Mouse (Mus musculus) G1E (cell line): ENCODE measurements around the gene Itpkc. TPM values are rescaled to one million over a fixed set of nuclear protein-coding genes. Genes with fewer than 3 reads are reported as not detected.
"Not testable (repeated sequence)": the region's sequence is repeated elsewhere in the genome, so short reads cannot be mapped to it uniquely, and the experiment has no call there.

Source experiments
- ATAC-seq: 2 replicates; pipeline ENCODE4 v1.8.0; 2016; ENCODE audit warnings: mild to moderate bottlenecking; ENCODE audit not compliant: insufficient number of reproducible peaks, poor library complexity, low FRiP score, severe bottlenecking; ENCODE audit errors: extremely low read depth
- DNase-seq: peaks from one replicate; pipeline ENCODE4 v3.0.0; 2012; ENCODE audit warnings: low spot score
- H3K27me3 ChIP-seq: 2 replicates; pipeline ENCODE4 v1.6.1; 2012; ENCODE audit warnings: mild to moderate bottlenecking, low read length, inconsistent platforms; ENCODE audit not compliant: insufficient read depth
- H3K36me3 ChIP-seq: replicated peaks from 2 replicates; pipeline ENCODE3; 2012; ENCODE audit warnings: mild to moderate bottlenecking, inconsistent platforms
- H3K4me1 ChIP-seq: 2 replicates; pipeline ENCODE4 v1.6.1; 2012; ENCODE audit warnings: low read depth, low read length, inconsistent platforms, mixed read lengths; ENCODE audit not compliant: insufficient read depth
- H3K4me3 ChIP-seq: 2 replicates; pipeline ENCODE4 v1.5.1; 2012; ENCODE audit warnings: low read depth, mild to moderate bottlenecking, inconsistent platforms, low read length, moderate library complexity, mixed read lengths
- H3K9me3 ChIP-seq: replicated peaks from 2 replicates; pipeline ENCODE4 v1.6.1; 2012; ENCODE audit warnings: inconsistent platforms
- CTCF ChIP-seq: IDR thresholded peaks from 2 replicates; pipeline ENCODE4 v1.5.1; 2012; ENCODE audit warnings: low read depth, low read length, inconsistent platforms, mixed read lengths
- GATA1 ChIP-seq: IDR thresholded peaks from 2 replicates; pipeline ENCODE4 v1.6.1; 2012; ENCODE audit warnings: borderline replicate concordance, low read length, inconsistent platforms, mixed read lengths
- GATA2 ChIP-seq: IDR thresholded peaks from 2 replicates; pipeline ENCODE4 v1.6.1; 2012; ENCODE audit warnings: low read depth, low read length, inconsistent platforms, borderline replicate concordance
- POLR2AphosphoS5 ChIP-seq: IDR thresholded peaks from 2 replicates; pipeline ENCODE4 v1.6.1; 2012; ENCODE audit warnings: low read depth, low read length, inconsistent platforms; ENCODE audit not compliant: insufficient replicate concordance
- TAL1 ChIP-seq: conservative IDR thresholded peaks from 2 replicates; pipeline ENCODE4 v1.6.1; 2012; ENCODE audit warnings: low read depth, low read length, inconsistent platforms, mixed read lengths
- polyA plus RNA-seq: library from polyadenylated mRNA; stranded (reverse); fragments of >175 nt; gene quantifications from 2 replicates; pipeline ENCODE4 v1.2.3, GENCODE M21; 2012
- total RNA-seq, 2 experiments: library from RNA; stranded (forward) in 1 of 2; stranded (reverse) in 1 of 2; fragments of 200-1000 nt in 1 of 2; fragments of >200 nt in 1 of 2; fragmentation: Nextera tagmentation in 1 of 2; gene quantifications; 2 replicates each; pipeline ENCODE4 v1.2.3; 2014 to 2017

Gene Itpkc
- total and polyA plus RNA-seq, 3 experiments = 3.9 to 5.3 (median 4.6) TPM

DNA sequence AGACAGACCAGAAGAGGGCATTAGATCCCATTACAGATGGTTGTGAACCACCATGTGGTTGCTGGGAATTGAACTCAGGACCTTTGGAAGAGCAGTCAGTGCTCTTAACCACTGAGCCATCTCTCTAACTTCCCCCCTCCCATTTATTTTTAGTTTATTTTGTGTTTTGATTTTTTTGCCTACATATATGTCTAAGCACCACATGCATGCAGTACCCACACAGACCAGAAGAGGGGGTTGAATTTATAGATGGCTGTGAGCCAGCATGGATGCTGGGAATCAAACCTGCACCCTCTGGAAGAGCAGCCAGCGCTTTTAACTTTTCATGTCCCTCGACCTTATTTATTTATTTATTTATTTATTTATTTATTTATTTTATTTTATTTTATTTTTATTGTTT lies 15.6 kb upstream of the Itpkc start:
- H3K27me3 ChIP-seq, DNase-seq, H3K4me1 ChIP-seq, ATAC-seq, H3K9me3 ChIP-seq, H3K4me3 ChIP-seq: not testable (repeated sequence)
- TF ChIP-seq CTCF = 0 out of 2 replicates have a peak, but pooled peaks have one; percentile 22
- H3K36me3 ChIP-seq = peaks cover 72% of the 10 kb centered on the region

GRCm38 (mm10) chr7:27243211-27243610 lies 14.8 kb upstream of the Itpkc start:
- Histone ChIP-seq H3K9me3 (no peaks in the 10 kb centered on the region), H3K4me1 (no peaks in the 10 kb centered on the region), H3K4me3 (no peak overlapping the region), H3K27me3 (no peaks in the 10 kb centered on the region), H3K36me3 (peaks cover 80% of the 10 kb centered on the region)
- TF ChIP-seq TAL1 (no peak), POLR2AphosphoS5 (no peak), GATA2 (no peak), CTCF (no peak), GATA1 (no peak)
- DNase-seq (no peak), ATAC-seq (no peak)

- Histone ChIP-seq H3K36me3 (peaks cover 89% of the 10 kb centered on the region), H3K9me3 (no peaks in the 10 kb centered on the region), H3K4me1 (peaks cover 20% of the 10 kb centered on the region), H3K27me3 (no peaks in the 10 kb centered on the region), H3K4me3 (no peak overlapping the region)
- ATAC-seq (no peak), DNase-seq (no peak)
- TF ChIP-seq TAL1 = no peak
- no peak for TF ChIP-seq POLR2AphosphoS5
- TF ChIP-seq GATA2 = no peak
- TF ChIP-seq CTCF = no peak
- no peak for TF ChIP-seq GATA1
Measured at GRCm38 (mm10) chr7:27238568-27238967, 10.1 kb upstream of the Itpkc start.

DNA sequence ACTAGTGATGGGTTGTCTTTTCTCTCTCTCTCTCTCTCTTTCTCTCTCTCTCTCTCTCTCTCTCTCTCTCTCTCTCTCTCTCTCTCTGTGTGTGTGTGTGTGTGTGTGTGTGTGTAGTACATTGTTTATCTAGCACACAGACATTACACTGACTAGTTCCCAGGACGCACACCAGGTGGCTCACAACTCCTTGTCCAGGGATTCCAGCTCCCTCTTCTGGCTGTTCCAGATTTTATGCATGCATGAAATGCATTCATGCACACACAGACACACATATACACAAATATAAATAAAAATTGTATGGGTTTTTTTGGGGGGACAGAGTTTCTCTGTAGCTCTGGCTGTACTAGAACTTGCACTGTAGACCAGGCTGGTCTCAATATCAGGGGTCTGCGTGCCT lies 9.1 kb upstream of the Itpkc start:
- peaks cover 26% of the 10 kb centered on the region for H3K4me1 ChIP-seq
- H3K27me3 ChIP-seq = no peaks in the 10 kb centered on the region
- no peak overlapping the region for H3K4me3 ChIP-seq
- ATAC-seq (no peak), DNase-seq (no peak)
- TF ChIP-seq POLR2AphosphoS5 = no peak
- TF ChIP-seq GATA2 = no peak
- TF ChIP-seq CTCF = no peak
- no peak for TF ChIP-seq TAL1
- TF ChIP-seq GATA1 = no peak
- H3K36me3 ChIP-seq = peaks cover 78% of the 10 kb centered on the region
- H3K9me3 ChIP-seq = no peaks in the 10 kb centered on the region

DNA sequence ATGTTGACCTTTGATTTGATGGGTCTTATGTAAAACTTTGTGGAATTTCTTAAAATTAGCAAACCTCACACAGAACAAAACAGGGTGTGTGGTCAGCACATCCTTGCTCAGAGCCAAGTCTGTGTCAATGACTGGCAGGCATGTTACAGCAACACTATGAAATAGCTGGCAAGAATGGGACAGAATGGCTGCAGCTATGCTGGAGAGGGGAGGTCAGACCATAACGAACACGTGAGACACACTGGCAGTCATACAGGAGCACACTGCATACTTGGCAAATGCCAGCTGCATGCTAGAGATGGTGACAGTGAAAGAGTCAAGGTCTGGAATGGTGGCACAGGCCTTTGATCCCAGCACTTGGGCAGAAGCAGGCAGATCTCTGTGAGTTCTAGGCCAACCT lies 7.3 kb upstream of the Itpkc start:
- Histone ChIP-seq H3K27me3 (no peaks in the 10 kb centered on the region), H3K4me3 (no peak overlapping the region), H3K4me1 (peaks cover 34% of the 10 kb centered on the region), H3K36me3 (peaks cover 60% of the 10 kb centered on the region), H3K9me3 (no peaks in the 10 kb centered on the region)
- no peak for DNase-seq
- no peak for TF ChIP-seq POLR2AphosphoS5
- no peak for TF ChIP-seq TAL1
- no peak for TF ChIP-seq CTCF
- TF ChIP-seq GATA2 = no peak
- TF ChIP-seq GATA1 = no peak
- ATAC-seq = no peak

DNA sequence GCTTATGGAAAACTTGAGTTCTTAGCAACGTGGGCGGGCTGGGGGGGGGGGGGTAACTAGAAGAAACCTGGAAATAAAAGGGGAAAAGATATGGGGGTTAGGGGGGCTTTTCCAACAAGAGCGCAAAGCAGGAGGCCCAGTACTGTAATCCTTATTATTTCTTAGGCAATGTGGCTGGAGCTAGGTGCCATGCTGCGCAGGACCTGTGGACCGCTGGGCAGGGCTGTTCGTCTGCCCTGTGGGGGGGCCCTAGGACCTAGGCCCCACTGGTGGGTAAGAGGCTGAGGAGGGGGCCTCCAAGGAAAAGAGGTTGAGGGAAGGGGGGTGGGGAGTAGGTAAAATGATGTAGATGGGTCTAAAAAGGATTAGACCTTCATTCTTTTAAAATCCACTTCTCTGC lies 4.8 kb upstream of the Itpkc start:
- H3K9me3 ChIP-seq = no peaks in the 10 kb centered on the region
- peak overlapping the region; percentile 77 for H3K4me3 ChIP-seq
- H3K27me3 ChIP-seq = no peaks in the 10 kb centered on the region
- peaks cover 42% of the 10 kb centered on the region for H3K4me1 ChIP-seq
- no peak for ATAC-seq
- peaks cover 38% of the 10 kb centered on the region for H3K36me3 ChIP-seq
- TF ChIP-seq TAL1 (no peak), GATA1 (no peak), CTCF (no peak), POLR2AphosphoS5 (no peak), GATA2 (no peak)
- no peak for DNase-seq
